28 mouse cellular contexts compared by ENCODE assay signal in the genomic region with DNA sequence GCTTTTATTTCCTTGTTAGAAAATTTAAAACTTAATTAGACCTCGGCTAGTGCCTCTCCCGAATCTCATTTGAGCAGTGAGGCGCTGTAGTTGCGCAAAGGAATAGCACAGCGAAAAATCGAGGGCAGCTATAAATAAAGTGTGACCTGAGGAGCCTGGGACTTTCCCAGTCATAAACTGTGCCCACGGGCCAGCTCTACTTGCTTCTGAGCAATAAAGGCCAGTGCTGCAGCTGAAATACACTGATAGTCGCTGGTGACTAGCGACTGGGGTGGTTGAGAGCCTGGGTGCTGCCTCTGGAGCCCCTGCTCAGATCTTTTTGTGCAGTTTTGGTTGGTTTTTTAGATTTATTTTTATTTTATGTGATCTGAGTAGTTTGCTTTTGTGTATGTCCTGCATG. TPM values are rescaled to one million over a fixed set of nuclear protein-coding genes. Genes with fewer than 3 reads are reported as not detected.
DNase-seq lines count a peak whose midpoint lies in the region; ATAC-seq lines count a peak whose summit lies in the region.
"Had no signal": no experiment of that assay in that cellular context is flagged by ENCODE, and none has a peak within 500 bp of the region (broad histone marks: within the 10 kb centered on the region; RNA-seq: fewer than 3 reads in every experiment).

No protein-coding gene starts in this region.

- H3K27ac ChIP-seq in neural tube, embryonic 15.5 days (replicated peaks) = no peak overlapping the region
- H3K27ac ChIP-seq: forebrain, embryonic 13.5 days; heart, embryonic 10.5 days; heart, embryonic 15.5 days; hindbrain, embryonic 14.5 days; limb, embryonic 10.5 days; limb, embryonic 15.5 days; liver, embryonic 14.5 days; midbrain, embryonic 10.5 days; neural tube, embryonic 12.5 days; stomach, embryonic 15.5 days had no signal

- peaks cover 26% of the 10 kb centered on the region for H3K4me1 ChIP-seq in neural tube, embryonic 15.5 days
- H3K4me1 ChIP-seq: forebrain, embryonic 13.5 days; stomach, embryonic 15.5 days had no signal

- H3K27me3 ChIP-seq in neural tube, embryonic 15.5 days (replicated peaks) = no peaks in the 10 kb centered on the region
- H3K27me3 ChIP-seq: forebrain, embryonic 13.5 days; heart, embryonic 15.5 days; limb, embryonic 15.5 days; neural tube, embryonic 12.5 days; stomach, embryonic 15.5 days had no signal

- 0 out of 2 replicates have a peak, but pooled peaks cover 3% of the 10 kb centered on the region for H3K36me3 ChIP-seq in neural tube, embryonic 15.5 days
- H3K36me3 ChIP-seq: heart, embryonic 15.5 days; limb, embryonic 10.5 days; neural tube, embryonic 12.5 days; stomach, embryonic 15.5 days had no signal

- no peak overlapping the region for H3K4me3 ChIP-seq in neural tube, embryonic 15.5 days (replicated peaks)
- H3K4me3 ChIP-seq: forebrain, embryonic 13.5 days; heart, embryonic 10.5 days; heart, embryonic 15.5 days; limb, embryonic 10.5 days; limb, embryonic 15.5 days; midbrain, embryonic 10.5 days; neural tube, embryonic 12.5 days; stomach, embryonic 15.5 days had no signal

- H3K4me2 ChIP-seq in neural tube, embryonic 15.5 days = no peak overlapping the region
- H3K4me2 ChIP-seq: forebrain, embryonic 13.5 days; heart, embryonic 15.5 days; hindbrain, embryonic 14.5 days; limb, embryonic 15.5 days; neural tube, embryonic 12.5 days; stomach, embryonic 15.5 days had no signal

- intact Hi-C loops in heart, postnatal 25 days (cut with DNase I) = no loop called here
- intact Hi-C loops in gastrocnemius, postnatal 14 days (cut with DNase I; ENCODE audit: low total_unique reads) = no loop called here

- H3K9ac ChIP-seq in neural tube, embryonic 15.5 days (replicated peaks) = no peak overlapping the region
- H3K9ac ChIP-seq: forebrain, embryonic 13.5 days; heart, embryonic 15.5 days; hindbrain, embryonic 14.5 days; limb, embryonic 15.5 days; liver, embryonic 14.5 days; neural tube, embryonic 12.5 days; stomach, embryonic 15.5 days had no signal

- peak; percentile 78 for DNase-seq in heart, adult 11 months
- DNase-seq in heart, postnatal 25 days (ENCODE audit: low spot score) = no peak
- no peak for DNase-seq in neural tube, embryonic 10.5 days (ENCODE audit: extremely low spot score, low spot score)
- DNase-seq in gastrocnemius, postnatal 14 days = peak; percentile 39
- peak; percentile 87 for DNase-seq in skeletal muscle tissue, adult 2 months (ENCODE audit: low read depth, low spot score)
- DNase-seq in right cerebral cortex, postnatal 36 days (ENCODE audit: low spot score in 2 of 2) = no peak
- no peak for DNase-seq in c-Kit-positive CD71-positive TER-119-positive erythroid progenitor cells, embryonic 14.5 days (ENCODE audit: low spot score)
- DNase-seq: B cell, adult 2 months; cerebellum, adult 8-10 months; cerebellum, postnatal 25 days; kidney, adult 8-10 months; kidney, postnatal 10 days; layer of hippocampus, postnatal 36 days; lung, adult 2 months; lung, postnatal 14 days; thymus, postnatal 14 days had no signal

- WGBS in neural tube, embryonic 15.5 days = 44% methylated on average over 9 of the region's 9 CpGs

- no peaks in the 10 kb centered on the region for H3K9me3 ChIP-seq in neural tube, embryonic 15.5 days (replicated peaks)
- H3K9me3 ChIP-seq: forebrain, embryonic 13.5 days; heart, embryonic 10.5 days; heart, embryonic 15.5 days; limb, embryonic 10.5 days; limb, embryonic 15.5 days; midbrain, embryonic 10.5 days; neural tube, embryonic 12.5 days; stomach, embryonic 15.5 days had no signal

- 0 out of 2 replicates have a peak, but pooled peaks have one; percentile 28 for ATAC-seq in neural tube, embryonic 15.5 days (ENCODE audit: low FRiP score)
- ATAC-seq: forebrain, embryonic 13.5 days; midbrain, embryonic 16.5 days had no signal

RNA-seq across cellular contexts. Expression of gene Dnajb12, which starts 34.7 kb away (rescaled TPM):
- total RNA-seq in heart, postnatal 25 days (2021) = 10 to 100 TPM; 34.5 to 35.9 TPM
- 17.2 and 20.6 TPM in 2 replicates for polyA plus RNA-seq in neural tube, embryonic 15.5 days (2015; fragmentation: Nextera tagmentation; extraction: Ambion mirVana)
- total RNA-seq in gastrocnemius, postnatal 14 days (2021) = 10 to 100 TPM; 45.5 to 47.5 TPM

Comparison
In these comparisons a context has a peak if more than half of its experiments do, and no peak if none do; other contexts are left out.
1. DNase-seq: peak in heart, adult 11 months (single experiment), gastrocnemius, postnatal 14 days (single experiment) and skeletal muscle tissue, adult 2 months (single experiment); none in heart, postnatal 25 days (single experiment), neural tube, embryonic 10.5 days (single experiment), right cerebral cortex, postnatal 36 days (0 of 2) and c-Kit-positive CD71-positive TER-119-positive erythroid progenitor cells, embryonic 14.5 days (single experiment).